Mouse (Mus musculus): ENCODE data around the gene Lhfpl2.

DNA sequence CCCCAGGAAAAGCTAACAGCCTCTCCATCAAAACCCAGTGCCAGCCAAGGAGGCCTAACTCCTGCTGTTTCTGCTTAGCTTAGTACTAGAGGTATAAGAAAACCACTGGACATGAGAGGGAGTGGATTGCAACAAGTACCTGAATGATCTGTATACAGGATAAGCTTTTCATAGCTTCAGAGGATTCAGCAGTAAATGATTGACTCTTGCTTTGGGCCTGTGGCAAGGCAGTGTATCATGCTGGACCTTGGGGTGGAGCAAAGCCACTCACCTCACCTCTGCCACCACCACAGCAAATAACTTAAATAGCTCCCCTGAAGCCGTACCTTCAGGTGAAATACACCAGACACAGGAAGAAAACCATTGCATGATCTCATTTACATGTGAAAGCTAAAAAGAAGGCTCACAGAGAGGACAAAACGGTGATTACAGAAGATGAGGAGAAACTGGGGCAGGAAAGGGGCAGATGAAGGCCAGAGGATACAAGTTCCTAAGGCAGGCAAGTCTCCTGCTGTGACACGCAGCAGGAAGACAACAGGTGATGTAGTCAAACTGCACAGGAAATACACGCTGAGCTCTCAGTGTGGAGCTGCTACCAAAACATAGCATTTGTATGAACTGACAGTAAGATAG lies 184.4 kb downstream of the Lhfpl2 start:
- TF ChIP-seq CTCF (conservative IDR thresholded peaks at IDR 0.05; ENCODE audit: low read length) (no peak), POU5F1 (IDR thresholded peaks at IDR 0.05; ENCODE audit: borderline replicate concordance, low read length) (no peak), NANOG (IDR thresholded peaks at IDR 0.05; ENCODE audit: borderline replicate concordance, low read length) (peak; percentile 81)
